Mouse (Mus musculus): Measurements from ENCODE around the gene Tlnrd1. TPM values are rescaled to one million over a fixed set of nuclear protein-coding genes. Genes with fewer than 3 reads are reported as not detected.

Gene Tlnrd1
- total and polyA plus RNA-seq, 3 experiments = 7.5 to 18.0 TPM; not detected in 1

GRCm38 (mm10) chr7:83896077-83896740 lies 12.1 kb upstream of the Tlnrd1 start (continued):
- TF ChIP-seq JUND (IDR thresholded peaks at IDR 0.05; ENCODE audit: low read depth, low read length) = no peak
- no peak for TF ChIP-seq CTCF (IDR thresholded peaks at IDR 0.05 in 2 of 3, conservative IDR thresholded peaks at IDR 0.05 in 1 of 3; ENCODE audit: control insufficient read depth in 1 of 3, insufficient read depth in 1 of 3, low read depth in 2 of 3, low read length in 3 of 3, poor library complexity in 1 of 3, severe bottlenecking in 1 of 3)
- TF ChIP-seq SMC3 (IDR thresholded peaks at IDR 0.05; ENCODE audit: low read depth, low read length) = no peak
- no peak for TF ChIP-seq MAZ (IDR thresholded peaks at IDR 0.05; ENCODE audit: low read depth, low read length)
- no peak for TF ChIP-seq USF2 (IDR thresholded peaks at IDR 0.05; ENCODE audit: borderline replicate concordance in 1 of 2, insufficient read depth in 1 of 2, low read depth in 1 of 2, low read length in 2 of 2)
- no peak for TF ChIP-seq ZMIZ1 (IDR thresholded peaks at IDR 0.05; ENCODE audit: low read depth, low read length)
- no peak for TF ChIP-seq E2F4 (IDR thresholded peaks at IDR 0.05; ENCODE audit: borderline replicate concordance, low read depth, low read length)
- peak; percentile 93 for TF ChIP-seq GATA1 (IDR thresholded peaks at IDR 0.05; ENCODE audit: low read depth, low read length)
- peak; percentile 86 to 89 for TF ChIP-seq EP300 (IDR thresholded peaks at IDR 0.05; ENCODE audit: low read depth in 1 of 2, low read length in 2 of 2)
- no peak for TF ChIP-seq NRF1 (IDR thresholded peaks at IDR 0.05; ENCODE audit: insufficient read depth, low read depth, low read length, poor library complexity, severe bottlenecking)
- peak; percentile 34; the same call in 1 of the 2 replicates for TF ChIP-seq ZKSCAN1 (IDR thresholded peaks at IDR 0.05; ENCODE audit: low read depth, low read length)
- no peak for TF ChIP-seq MEF2A (IDR thresholded peaks at IDR 0.05; ENCODE audit: extremely low read depth, insufficient replicate concordance, low read depth, low read length, poor library complexity, severe bottlenecking)
- TF ChIP-seq TCF12 (IDR thresholded peaks at IDR 0.05; ENCODE audit: low read depth, low read length) = peak; percentile 51; the same call in 1 of the 2 replicates
- peak; percentile 99 for TF ChIP-seq MXI1 (IDR thresholded peaks at IDR 0.05; ENCODE audit: low read depth, low read length)

- no peak overlapping the region for H3K27ac ChIP-seq (ENCODE audit: control insufficient read depth, low read depth, low read length)
- H3K4me1 ChIP-seq (ENCODE audit: control insufficient read depth in 1 of 2, insufficient read depth in 2 of 2, low read length in 2 of 2) = peaks cover 29 to 38% of the 10 kb centered on the region in 2 experiments
- no peaks in the 10 kb centered on the region for H3K9me3 ChIP-seq (replicated peaks; ENCODE audit: insufficient read depth, low read length)
- no peak for TF ChIP-seq POLR2AphosphoS5 (IDR thresholded peaks at IDR 0.05; ENCODE audit: borderline replicate concordance, low read depth, low read length)
- TF ChIP-seq USF1 (IDR thresholded peaks at IDR 0.05; ENCODE audit: low read depth, low read length) = no peak
- no peak for TF ChIP-seq GABPA (IDR thresholded peaks at IDR 0.05; ENCODE audit: low read depth, low read length)
- TF ChIP-seq NRF1 (IDR thresholded peaks at IDR 0.05; ENCODE audit: insufficient read depth, low read depth, low read length, poor library complexity, severe bottlenecking) = no peak
- TF ChIP-seq EP300 (IDR thresholded peaks at IDR 0.05; ENCODE audit: low read depth in 1 of 2, low read length in 2 of 2) = no peak
- TF ChIP-seq ZMIZ1 (IDR thresholded peaks at IDR 0.05; ENCODE audit: low read depth, low read length) = no peak
- TF ChIP-seq RAD21 (IDR thresholded peaks at IDR 0.05; ENCODE audit: low read depth, low read length) = no peak
- TF ChIP-seq TBP (IDR thresholded peaks at IDR 0.05; ENCODE audit: low read depth, low read length) = no peak
- TF ChIP-seq MAZ (IDR thresholded peaks at IDR 0.05; ENCODE audit: low read depth, low read length) = no peak
- TF ChIP-seq SIN3A (IDR thresholded peaks at IDR 0.05; ENCODE audit: low read length) = no peak
- no peak for TF ChIP-seq TCF12 (IDR thresholded peaks at IDR 0.05; ENCODE audit: low read depth, low read length)
- TF ChIP-seq CHD1 (IDR thresholded peaks at IDR 0.05; ENCODE audit: low read depth, low read length) = no peak
- TF ChIP-seq MAFK (IDR thresholded peaks at IDR 0.05; ENCODE audit: borderline replicate concordance, low read depth, low read length) = no peak
- no peak for TF ChIP-seq POLR2AphosphoS2 (IDR thresholded peaks at IDR 0.05; ENCODE audit: low read length)
- no peak for TF ChIP-seq POLR2A (IDR thresholded peaks at IDR 0.05; ENCODE audit: control insufficient read depth in 1 of 2, insufficient read depth in 1 of 2, low read depth in 1 of 2, low read length in 2 of 2, poor library complexity in 1 of 2)
- no peak for TF ChIP-seq ZC3H11A (IDR thresholded peaks at IDR 0.05; ENCODE audit: low read depth, low read length)
- H3K36me3 ChIP-seq (ENCODE audit: control insufficient read depth in 1 of 2, insufficient read depth in 2 of 2, low read length in 2 of 2) = peaks cover 6 to 46% of the 10 kb centered on the region in 2 experiments
- no peak overlapping the region for H3K9ac ChIP-seq (ENCODE audit: control insufficient read depth, low read depth, low read length, poor library complexity, severe bottlenecking)
- no peaks in the 10 kb centered on the region for H3K27me3 ChIP-seq (ENCODE audit: control insufficient read depth in 1 of 2, insufficient read depth in 2 of 2, low read length in 2 of 2)
- no peak for DNase-seq (ENCODE audit: low read depth, low spot score)
- peaks cover 28% of the 10 kb centered on the region for H3K79me2 ChIP-seq (ENCODE audit: control insufficient read depth, insufficient read depth, low read length, poor library complexity)
- H3K4me3 ChIP-seq (ENCODE audit: control insufficient read depth in 1 of 2, insufficient read depth in 1 of 2, low read depth in 2 of 2, low read length in 2 of 2) = no peak overlapping the region
These were observed 10.2 kb upstream of the Tlnrd1 start for GRCm38 (mm10) chr7:83894348-83894747.

Data from MEL (cell line).